Comparison of ENCODE assay signal across 24 mouse cellular contexts in the genomic region with DNA sequence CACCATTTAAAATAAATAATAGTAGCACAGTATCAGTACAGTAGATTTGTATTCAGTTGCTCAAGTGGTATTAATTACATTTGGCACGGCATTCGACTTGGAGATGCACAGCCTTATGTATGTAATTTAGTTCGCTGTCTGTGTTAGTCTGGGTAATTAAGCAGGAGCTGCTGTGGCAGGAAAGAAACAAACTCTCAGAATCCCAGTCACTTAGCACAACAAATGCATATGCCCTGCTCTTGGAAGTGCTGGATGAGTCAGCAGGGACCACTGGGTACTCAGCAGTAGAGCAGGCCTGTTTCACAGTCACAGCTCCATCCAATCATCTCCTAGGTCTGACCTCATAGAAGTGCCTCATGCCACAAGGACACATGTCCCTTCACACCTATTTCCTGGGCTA.
DNase-seq lines count a peak whose midpoint lies in the region; ATAC-seq and TF ChIP-seq lines count a peak whose summit lies in the region.
"Had no signal": no experiment of that assay in that cellular context is flagged by ENCODE, and none has a peak within 500 bp of the region (broad histone marks: within the 10 kb centered on the region; RNA-seq: fewer than 3 reads in every experiment).

No protein-coding gene starts in this region.

- ATAC-seq in hindbrain, embryonic 13.5 days (ENCODE audit: low FRiP score), result peak; percentile 66; the same call in 1 of the 2 replicates
- ATAC-seq in hindbrain, embryonic 12.5 days (ENCODE audit: low FRiP score), result no peak
- peak; percentile 65 for ATAC-seq in forebrain, postnatal 0 days
- ATAC-seq: inflammation-experienced regulatory T-cells, adult 6 months had no signal

- WGBS in hindbrain, embryonic 13.5 days, result 57% methylated on average over 3 of the region's 3 CpGs
- 80% methylated on average over 3 of the region's 3 CpGs for WGBS in hindbrain, embryonic 12.5 days
- 19% methylated on average over 3 of the region's 3 CpGs for WGBS in forebrain, postnatal 0 days
- 37% methylated on average over 3 of the region's 3 CpGs for WGBS in cerebellum, adult 2 months

- no peaks in the 10 kb centered on the region for H3K36me3 ChIP-seq in hindbrain, embryonic 13.5 days
- no peaks in the 10 kb centered on the region for H3K36me3 ChIP-seq in hindbrain, embryonic 12.5 days
- no peaks in the 10 kb centered on the region for H3K36me3 ChIP-seq in ES-E14 (ENCODE audit: control insufficient read depth, insufficient read depth, low read length, poor library complexity, severe bottlenecking)
- no peaks in the 10 kb centered on the region for H3K36me3 ChIP-seq in forebrain, postnatal 0 days (ENCODE audit: insufficient read depth)
- H3K36me3 ChIP-seq: heart, embryonic 12.5 days; limb, embryonic 15.5 days had no signal

- in situ Hi-C loops in ES-E14 (cut with MboI; ENCODE audit: low sequenced_read_pairs in 2 of 2, unreplicated experiment in 2 of 2), result no loop called here

- no peak for TF ChIP-seq CTCF in forebrain, postnatal 0 days (IDR thresholded peaks at IDR 0.05; ENCODE audit: low read depth)
- no peak for TF ChIP-seq CTCF in cerebellum, adult 2 months (IDR thresholded peaks at IDR 0.05; ENCODE audit: borderline replicate concordance, insufficient read depth, low read depth, low read length)

- H3K9ac ChIP-seq in hindbrain, embryonic 13.5 days, result no peak overlapping the region
- no peak overlapping the region for H3K9ac ChIP-seq in hindbrain, embryonic 12.5 days
- H3K9ac ChIP-seq in ES-E14 (ENCODE audit: insufficient read depth, low read depth, low read length, poor library complexity, severe bottlenecking), result no peak overlapping the region
- H3K9ac ChIP-seq in forebrain, postnatal 0 days, result no peak overlapping the region
- H3K9ac ChIP-seq: heart, embryonic 12.5 days; limb, embryonic 15.5 days had no signal

- H3K4me2 ChIP-seq in hindbrain, embryonic 13.5 days, result no peak overlapping the region
- H3K4me2 ChIP-seq in hindbrain, embryonic 12.5 days (replicated peaks), result no peak overlapping the region
- no peak overlapping the region for H3K4me2 ChIP-seq in forebrain, postnatal 0 days (ENCODE audit: low read depth)
- H3K4me2 ChIP-seq: heart, embryonic 12.5 days; limb, embryonic 15.5 days had no signal

- no peaks in the 10 kb centered on the region for H3K9me3 ChIP-seq in hindbrain, embryonic 13.5 days
- H3K9me3 ChIP-seq in hindbrain, embryonic 12.5 days (replicated peaks), result no peaks in the 10 kb centered on the region
- H3K9me3 ChIP-seq in ES-E14 (ENCODE audit: control insufficient read depth, insufficient read depth, low read depth, low read length), result no peaks in the 10 kb centered on the region
- H3K9me3 ChIP-seq in forebrain, postnatal 0 days (ENCODE audit: low read length), result no peaks in the 10 kb centered on the region
- H3K9me3 ChIP-seq: G1E; heart, embryonic 12.5 days; limb, embryonic 15.5 days; megakaryocyte, embryonic 14.5 days had no signal

- DNase-seq in 416B (ENCODE audit: low read depth) (peak; percentile 39), ES-E14 (ENCODE audit: low read depth, low spot score) (no peak), liver (no peak)
- DNase-seq in forebrain, postnatal 0 days, result no peak
- no peak for DNase-seq in cerebellum, adult 2 months
- DNase-seq: adrenal gland, adult 2 months; cerebellum, adult 11 months; cerebellum, postnatal 14 days; gastrocnemius, adult 2 months; heart, postnatal 14 days; kidney, adult 2 months; kidney, postnatal 10 days; layer of hippocampus, postnatal 36 days; right cerebral cortex, postnatal 14 days; spleen, adult 18-20 months; thymus, postnatal 36 days had no signal

- H3K27me3 ChIP-seq in hindbrain, embryonic 13.5 days, result no peaks in the 10 kb centered on the region
- no peaks in the 10 kb centered on the region for H3K27me3 ChIP-seq in hindbrain, embryonic 12.5 days
- no peaks in the 10 kb centered on the region for H3K27me3 ChIP-seq in forebrain, postnatal 0 days (ENCODE audit: insufficient read depth, low read length)
- no peaks in the 10 kb centered on the region for H3K27me3 ChIP-seq in cerebellum, adult 2 months (ENCODE audit: control insufficient read depth, insufficient read depth, low read length)
- H3K27me3 ChIP-seq: heart, embryonic 12.5 days; limb, embryonic 15.5 days; megakaryocyte, embryonic 14.5 days had no signal

- no peak overlapping the region for H3K4me3 ChIP-seq in hindbrain, embryonic 13.5 days
- no peak overlapping the region for H3K4me3 ChIP-seq in hindbrain, embryonic 12.5 days
- H3K4me3 ChIP-seq in ES-E14 (ENCODE audit: insufficient read depth in 1 of 2, low read depth in 1 of 2, low read length in 2 of 2, poor library complexity in 1 of 2, severe bottlenecking in 1 of 2), result no peak overlapping the region
- no peak overlapping the region for H3K4me3 ChIP-seq in forebrain, postnatal 0 days (ENCODE audit: low read depth, low read length)
- no peak overlapping the region for H3K4me3 ChIP-seq in cerebellum, adult 2 months (replicated peaks; ENCODE audit: insufficient read depth, low read depth, low read length)
- H3K4me3 ChIP-seq: gastrocnemius, adult 2 months; heart, embryonic 12.5 days; layer of hippocampus, adult 2 months; limb, embryonic 15.5 days; megakaryocyte, embryonic 14.5 days had no signal

- H3K27ac ChIP-seq in hindbrain, embryonic 13.5 days, result no peak overlapping the region
- no peak overlapping the region for H3K27ac ChIP-seq in hindbrain, embryonic 12.5 days
- no peak overlapping the region for H3K27ac ChIP-seq in ES-E14 (ENCODE audit: insufficient read depth, low read depth, low read length, poor library complexity, severe bottlenecking)
- H3K27ac ChIP-seq in forebrain, postnatal 0 days (ENCODE audit: low read depth, low read length), result no peak overlapping the region
- H3K27ac ChIP-seq in cerebellum, adult 2 months (ENCODE audit: insufficient read depth, low read length), result no peak overlapping the region
- H3K27ac ChIP-seq: gastrocnemius, adult 2 months; layer of hippocampus, adult 2 months; limb, embryonic 15.5 days had no signal

- H3K4me1 ChIP-seq in hindbrain, embryonic 13.5 days (replicated peaks), result 0 out of 2 replicates have a peak, but pooled peaks cover 6% of the 10 kb centered on the region
- no peaks in the 10 kb centered on the region for H3K4me1 ChIP-seq in hindbrain, embryonic 12.5 days
- no peaks in the 10 kb centered on the region; a peak in 1 of 4 replicates for H3K4me1 ChIP-seq in ES-E14 (ENCODE audit: control insufficient read depth in 2 of 2, insufficient read depth in 2 of 2, low read length in 2 of 2, poor library complexity in 1 of 2)
- H3K4me1 ChIP-seq in forebrain, postnatal 0 days (ENCODE audit: insufficient read depth), result no peaks in the 10 kb centered on the region
- H3K4me1 ChIP-seq in cerebellum, adult 2 months (ENCODE audit: control insufficient read depth, insufficient read depth, low read length), result no peaks in the 10 kb centered on the region
- H3K4me1 ChIP-seq: limb, embryonic 15.5 days had no signal

- TF ChIP-seq POLR2A in cerebellum, adult 2 months (IDR thresholded peaks at IDR 0.05; ENCODE audit: borderline replicate concordance, insufficient read depth, low read length), result no peak

TF ChIP-seq in ES-E14, 5 proteins besides CTCF, POLR2A, EP300 and RAD21:
- TF ChIP-seq ZNF384 (IDR thresholded peaks at IDR 0.05; ENCODE audit: low read depth, low read length) (no peak), MAFK (IDR thresholded peaks at IDR 0.05; ENCODE audit: insufficient read depth, low read depth, low read length) (peak; percentile 53; the same call in 1 of the 2 replicates), HCFC1 (IDR thresholded peaks at IDR 0.05; ENCODE audit: borderline replicate concordance, insufficient read depth, low read length) (no peak), ZC3H11A (IDR thresholded peaks at IDR 0.05; ENCODE audit: borderline replicate concordance, low read depth, low read length) (no peak), CHD2 (IDR thresholded peaks at IDR 0.05; ENCODE audit: low read depth, low read length) (no peak)
